Mouse (Mus musculus): ENCODE data around the gene Gm21915. TPM values are rescaled to one million over a fixed set of nuclear protein-coding genes. Genes with fewer than 3 reads are reported as not detected.

Gm21915 gene
- polyA plus RNA-seq, 1 experiment, result not detected

DNA sequence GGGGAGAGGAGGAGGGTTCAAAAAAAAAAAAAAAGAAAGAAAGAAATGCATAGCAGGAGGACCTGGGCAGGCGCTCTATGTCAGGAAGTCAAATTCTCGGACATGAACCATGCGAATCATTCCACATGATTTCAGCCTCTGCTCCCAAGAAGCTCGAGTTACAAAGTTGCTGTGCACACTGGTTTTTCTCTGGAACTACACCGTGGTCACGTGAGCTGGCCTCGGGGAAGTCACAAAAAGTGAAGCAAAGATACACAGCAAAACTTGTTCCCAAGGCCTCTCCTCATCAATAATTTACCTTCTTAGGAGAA, 47.4 kb downstream of the Gm21915 start:
- TF ChIP-seq CTCF (conservative IDR thresholded peaks at IDR 0.05; ENCODE audit: insufficient read depth, insufficient read length, low read depth, low read length), result no peak
- TF ChIP-seq POLR2A (IDR thresholded peaks at IDR 0.05; ENCODE audit: low read depth, low read length), result no peak
- no peaks in the 10 kb centered on the region for H3K27me3 ChIP-seq (replicated peaks; ENCODE audit: control insufficient read depth, insufficient read depth, low read length)
- no peak overlapping the region for H3K4me3 ChIP-seq (ENCODE audit: insufficient read depth, low read depth, low read length)
- H3K4me1 ChIP-seq (ENCODE audit: control insufficient read depth, insufficient read depth, low read length), result peaks cover 2% of the 10 kb centered on the region; the same call in 1 of the 2 replicates
- H3K36me3 ChIP-seq (ENCODE audit: control insufficient read depth, insufficient read depth, low read length), result no peaks in the 10 kb centered on the region
- DNase-seq, result peak; percentile 33
- WGBS, result 10% methylated on average over 7 of the region's 7 CpGs
- H3K27ac ChIP-seq (ENCODE audit: insufficient read depth, low read depth, low read length), result no peak overlapping the region

Other genes starting within 250 kb of the Gm21915 start
- gene Gramd1b, start 139.2 kb upstream of the Gm21915 start, polyA plus RNA-seq (2012; rRNA removed), result 210 and 285 TPM in 2 replicates
- gene Clmp, start 15.3 kb downstream of the Gm21915 start, polyA plus RNA-seq (2012; rRNA removed), result 4.5 and 5.1 TPM in 2 replicates
- 3,384 and 3,621 TPM in 2 replicates for gene Hspa8, start 130.4 kb downstream of the Gm21915 start, polyA plus RNA-seq (2012; rRNA removed)
- gene Bsx, start 203.5 kb downstream of the Gm21915 start, polyA plus RNA-seq (2012; rRNA removed), result not detected in 2 replicates

Data from kidney, adult 2 months (tissue).